Mouse (Mus musculus): ENCODE measurements at regions not wholly inside any gene's neighbourhood (a gene's known extent, or its start where the extent isn't known, plus 50 kb on each side); places are given as distances from the start of the nearest gene placed in this dataset.

DNA sequence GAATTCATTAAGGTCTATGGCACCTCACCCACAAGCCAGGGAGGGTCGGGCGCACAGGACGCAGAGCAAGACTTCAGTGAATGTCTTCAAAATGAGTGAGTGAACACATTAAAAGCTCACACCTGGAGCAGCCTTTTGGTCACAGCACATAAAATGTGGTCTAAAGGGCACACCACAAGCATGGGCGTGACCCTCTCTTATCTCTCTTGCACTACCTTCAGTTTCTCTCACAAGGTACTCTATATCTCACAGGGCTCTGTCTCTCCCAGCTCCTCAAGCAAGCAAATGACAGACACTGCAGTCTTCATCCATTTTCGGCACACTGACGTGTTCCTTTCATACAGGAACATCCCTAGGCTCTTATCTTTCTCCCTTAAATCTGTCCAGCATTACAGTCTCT lies 444.0 kb downstream of the Slc16a7 start:
- no peaks in the 10 kb centered on the region for H3K36me3 ChIP-seq
- no peaks in the 10 kb centered on the region for H3K9me3 ChIP-seq
- H3K4me3 ChIP-seq = no peak overlapping the region
- H3K27ac ChIP-seq (replicated peaks) = no peak overlapping the region
- H3K27me3 ChIP-seq = no peaks in the 10 kb centered on the region
- no peaks in the 10 kb centered on the region for H3K4me1 ChIP-seq
- no peak overlapping the region for H3K9ac ChIP-seq (replicated peaks)
- WGBS = 92% methylated on average over 6 of the region's 6 CpGs
- H3K4me2 ChIP-seq (replicated peaks) = no peak overlapping the region
- no peak for ATAC-seq (ENCODE audit: low FRiP score, low read depth)

DNA sequence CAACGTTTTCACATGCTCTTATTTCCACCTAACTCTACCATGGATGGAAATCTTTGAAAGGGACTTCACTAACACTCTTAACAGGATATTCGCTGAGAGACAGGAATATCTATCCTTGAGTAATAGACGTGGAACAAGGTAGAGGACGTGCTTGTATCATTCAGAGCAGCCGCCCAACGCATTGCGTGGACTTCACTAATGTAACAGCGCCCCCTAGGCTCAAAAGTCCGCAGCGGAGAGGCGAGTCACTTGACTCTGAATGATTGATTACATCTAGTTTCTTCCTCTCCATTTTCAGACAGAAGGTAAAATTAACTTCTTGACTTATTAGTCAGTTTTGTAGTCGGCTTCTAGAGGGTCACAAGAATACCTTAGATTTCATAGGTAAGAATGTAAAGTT lies 447.1 kb downstream of the Slc16a7 start:
- Histone ChIP-seq H3K9ac (replicated peaks) (no peak overlapping the region), H3K4me3 (no peak overlapping the region), H3K4me1 (no peaks in the 10 kb centered on the region), H3K27me3 (no peaks in the 10 kb centered on the region), H3K36me3 (no peaks in the 10 kb centered on the region), H3K27ac (replicated peaks) (no peak overlapping the region), H3K4me2 (replicated peaks) (no peak overlapping the region), H3K9me3 (no peaks in the 10 kb centered on the region)
- no peak for ATAC-seq (ENCODE audit: low FRiP score, low read depth)
- WGBS = 57% methylated on average over 12 of the region's 12 CpGs

DNA sequence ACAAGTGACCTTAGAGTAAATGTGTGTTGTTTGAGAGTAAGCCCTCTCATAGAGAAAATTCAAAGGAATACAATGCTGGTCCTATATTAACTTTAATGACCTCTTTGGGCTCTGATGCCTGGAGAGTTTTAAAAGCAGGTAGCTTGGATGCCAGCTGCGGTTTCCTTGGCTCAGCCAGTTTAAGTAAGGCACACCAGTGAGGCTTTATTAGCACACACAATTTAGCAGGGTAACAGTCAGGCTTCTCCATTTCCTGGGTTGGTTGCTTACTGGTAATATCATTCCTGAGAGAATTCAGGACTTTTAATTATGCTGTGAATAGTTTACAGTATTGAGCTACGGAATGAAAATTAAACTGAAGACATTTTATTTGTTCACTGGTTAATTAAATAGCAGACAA lies 462.0 kb downstream of the Slc16a7 start:
- Histone ChIP-seq H3K4me2 (replicated peaks) (no peak overlapping the region), H3K9ac (replicated peaks) (no peak overlapping the region), H3K4me3 (no peak overlapping the region), H3K27ac (replicated peaks) (no peak overlapping the region), H3K36me3 (no peaks in the 10 kb centered on the region), H3K9me3 (no peaks in the 10 kb centered on the region), H3K27me3 (no peaks in the 10 kb centered on the region), H3K4me1 (no peaks in the 10 kb centered on the region)
- 75% methylated on average over 2 of the region's 2 CpGs for WGBS
- ATAC-seq (ENCODE audit: low FRiP score, low read depth) = no peak

DNA sequence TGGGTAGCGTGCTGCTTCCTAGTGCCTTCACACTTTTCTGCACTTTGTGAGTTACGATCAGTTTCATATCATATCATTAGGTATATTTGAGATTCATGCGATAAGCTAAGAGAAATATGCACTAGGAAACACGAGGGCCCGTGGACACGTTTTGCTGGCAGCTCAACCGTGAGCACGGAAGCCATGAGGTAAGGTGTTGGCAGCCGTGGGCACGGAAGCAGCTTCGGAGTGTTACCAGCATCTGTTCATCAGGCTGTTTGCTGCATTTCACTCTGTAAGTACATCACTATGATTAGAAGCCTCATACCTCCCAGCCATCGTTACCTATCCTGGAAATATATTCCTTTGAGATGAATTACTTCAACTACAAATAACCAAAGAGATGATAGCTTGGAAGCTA lies 489.2 kb downstream of the Slc16a7 start:
- no peak overlapping the region for H3K9ac ChIP-seq (replicated peaks)
- no peaks in the 10 kb centered on the region for H3K4me1 ChIP-seq
- 91% methylated on average over 12 of the region's 12 CpGs for WGBS
- no peak for ATAC-seq (ENCODE audit: low FRiP score, low read depth)
- no peaks in the 10 kb centered on the region for H3K27me3 ChIP-seq
- no peak overlapping the region for H3K4me3 ChIP-seq
- H3K27ac ChIP-seq (replicated peaks) = no peak overlapping the region
- H3K4me2 ChIP-seq (replicated peaks) = no peak overlapping the region
- no peaks in the 10 kb centered on the region for H3K36me3 ChIP-seq
- no peaks in the 10 kb centered on the region for H3K9me3 ChIP-seq

DNA sequence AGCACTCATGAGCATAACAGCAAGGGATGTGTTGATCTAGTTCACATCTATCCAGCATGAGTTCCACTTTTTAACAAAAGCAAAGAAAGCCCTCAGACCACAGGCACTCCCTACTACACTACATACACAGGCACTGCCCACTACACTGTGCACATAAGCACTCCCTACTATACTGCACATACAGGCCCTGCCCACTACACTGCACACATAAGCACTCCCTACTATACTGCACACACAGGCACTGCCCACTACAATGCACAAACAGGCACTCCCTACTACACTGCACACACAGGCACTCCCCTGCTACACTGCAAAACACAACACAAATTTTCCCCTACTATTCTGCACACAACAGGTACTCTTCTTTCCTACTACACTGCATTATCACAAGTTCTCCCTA lies 510.7 kb downstream of the Slc16a7 start:
- H3K4me1 ChIP-seq = no peaks in the 10 kb centered on the region
- no peak overlapping the region for H3K9ac ChIP-seq (replicated peaks)
- H3K4me3 ChIP-seq = no peak overlapping the region
- H3K36me3 ChIP-seq = no peaks in the 10 kb centered on the region
- H3K27ac ChIP-seq (replicated peaks) = no peak overlapping the region
- no peaks in the 10 kb centered on the region for H3K27me3 ChIP-seq
- ATAC-seq (ENCODE audit: low FRiP score, low read depth) = peak; percentile 62; the same call in 1 of the 2 replicates
- H3K4me2 ChIP-seq (replicated peaks) = no peak overlapping the region
- H3K9me3 ChIP-seq = no peaks in the 10 kb centered on the region

DNA sequence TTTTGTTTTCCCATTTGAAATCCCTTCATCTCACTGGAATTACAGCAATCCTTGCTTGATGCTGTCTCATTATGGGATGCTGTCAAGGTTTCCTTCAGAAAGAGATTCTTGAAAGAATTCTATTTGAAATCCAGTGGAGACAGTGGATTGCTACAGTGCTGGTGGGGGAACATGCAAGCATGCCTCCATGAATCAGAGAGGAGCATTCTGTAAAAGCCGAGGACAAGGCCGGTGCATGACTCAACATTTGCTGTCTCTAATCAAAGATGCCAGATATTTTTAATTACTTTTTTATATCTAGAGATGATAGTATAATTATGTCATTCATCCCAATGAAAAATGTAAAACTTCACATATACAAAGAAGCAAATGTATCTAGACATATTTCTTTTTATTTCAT lies 511.6 kb downstream of the Slc16a7 start:
- H3K9ac ChIP-seq (replicated peaks) = no peak overlapping the region
- no peaks in the 10 kb centered on the region for H3K36me3 ChIP-seq
- no peak for ATAC-seq (ENCODE audit: low FRiP score, low read depth)
- 93% methylated on average over 2 of the region's 2 CpGs for WGBS
- H3K4me3 ChIP-seq = no peak overlapping the region
- no peaks in the 10 kb centered on the region for H3K4me1 ChIP-seq
- no peak overlapping the region for H3K4me2 ChIP-seq (replicated peaks)
- H3K27ac ChIP-seq (replicated peaks) = no peak overlapping the region
- no peaks in the 10 kb centered on the region for H3K9me3 ChIP-seq
- H3K27me3 ChIP-seq = no peaks in the 10 kb centered on the region

DNA sequence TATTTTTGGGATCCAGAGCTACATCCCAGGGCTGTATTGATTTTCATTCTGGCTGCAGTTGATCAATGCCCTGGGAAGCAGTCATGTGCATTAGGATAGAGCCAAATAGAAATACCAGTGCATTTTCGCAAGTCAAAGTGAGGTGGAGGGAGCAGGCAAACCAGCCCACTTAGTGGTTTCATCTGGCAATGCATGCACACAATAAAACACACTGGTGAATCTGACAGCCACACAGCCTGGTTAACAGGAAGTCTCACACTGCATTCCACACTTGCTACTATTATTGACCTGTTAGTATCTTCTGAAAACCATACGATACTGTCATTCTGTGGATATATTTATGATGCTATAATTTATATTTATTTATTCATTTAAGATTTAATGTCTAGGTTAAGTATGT lies 517.1 kb downstream of the Slc16a7 start:
- Histone ChIP-seq H3K36me3 (no peaks in the 10 kb centered on the region), H3K27me3 (no peaks in the 10 kb centered on the region), H3K27ac (replicated peaks) (no peak overlapping the region), H3K4me3 (no peak overlapping the region), H3K4me1 (no peaks in the 10 kb centered on the region), H3K9me3 (no peaks in the 10 kb centered on the region), H3K4me2 (replicated peaks) (no peak overlapping the region), H3K9ac (replicated peaks) (no peak overlapping the region)
- no peak for ATAC-seq (ENCODE audit: low FRiP score, low read depth)
- 86% methylated on average over 2 of the region's 2 CpGs for WGBS

DNA sequence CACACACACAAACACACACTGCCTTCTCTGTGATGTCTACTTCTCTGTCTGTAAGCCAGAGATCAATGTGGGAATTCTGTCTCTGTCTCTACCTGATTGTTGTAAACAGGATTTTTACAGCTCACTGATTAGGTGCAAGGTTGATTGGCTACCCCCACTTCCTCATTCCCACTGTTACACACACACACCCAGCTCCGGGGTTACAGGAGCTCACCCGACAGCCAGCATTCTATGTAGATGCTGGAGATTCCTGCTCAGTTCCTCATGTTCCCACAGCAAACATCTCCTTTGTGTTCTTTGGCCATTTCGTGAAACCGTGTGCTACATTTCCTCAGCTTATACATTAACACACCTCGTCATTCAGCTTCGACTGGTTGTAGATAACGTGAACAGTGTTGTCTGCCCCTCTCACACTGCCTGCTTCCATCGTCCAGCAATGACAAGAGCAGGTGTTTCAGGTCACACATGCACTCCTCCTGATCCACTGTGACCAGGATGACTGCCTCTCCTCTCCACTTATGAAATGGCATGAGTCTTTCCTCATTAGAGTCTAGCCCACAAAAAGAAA lies 546.6 kb downstream of the Slc16a7 start:
- H3K27ac ChIP-seq (replicated peaks) = no peak overlapping the region
- H3K9me3 ChIP-seq = no peaks in the 10 kb centered on the region
- WGBS = 83% methylated on average over 8 of the region's 8 CpGs
- no peak overlapping the region for H3K9ac ChIP-seq (replicated peaks)
- H3K27me3 ChIP-seq = no peaks in the 10 kb centered on the region
- no peaks in the 10 kb centered on the region for H3K36me3 ChIP-seq
- ATAC-seq (ENCODE audit: low FRiP score, low read depth) = no peak
- H3K4me2 ChIP-seq (replicated peaks) = no peak overlapping the region
- H3K4me1 ChIP-seq = no peaks in the 10 kb centered on the region
- H3K4me3 ChIP-seq = no peak overlapping the region

DNA sequence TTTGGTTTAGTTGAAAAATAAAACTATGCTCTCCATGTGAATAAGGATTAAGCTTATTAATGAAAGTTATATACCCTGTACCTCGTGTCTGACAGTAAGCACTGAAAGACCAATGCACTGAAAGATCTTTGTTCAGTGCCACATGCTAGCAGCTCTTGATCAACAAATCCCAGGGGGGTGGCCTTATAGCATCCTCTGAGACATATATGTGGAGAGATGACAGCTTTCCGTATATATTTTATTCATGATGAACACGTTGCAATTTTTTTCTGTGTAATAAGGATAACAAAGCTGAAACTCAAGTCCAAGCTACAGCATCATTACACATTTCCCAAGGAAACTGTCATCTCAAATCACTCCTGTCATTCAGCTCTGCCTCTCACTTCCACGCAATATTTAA lies 555.3 kb downstream of the Slc16a7 start:
- Histone ChIP-seq H3K36me3 (no peaks in the 10 kb centered on the region), H3K9ac (replicated peaks) (no peak overlapping the region), H3K9me3 (no peaks in the 10 kb centered on the region), H3K4me1 (no peaks in the 10 kb centered on the region), H3K27me3 (no peaks in the 10 kb centered on the region), H3K4me2 (replicated peaks) (no peak overlapping the region), H3K4me3 (no peak overlapping the region), H3K27ac (replicated peaks) (no peak overlapping the region)
- 68% methylated on average over 4 of the region's 4 CpGs for WGBS
- ATAC-seq (ENCODE audit: low FRiP score, low read depth) = no peak

DNA sequence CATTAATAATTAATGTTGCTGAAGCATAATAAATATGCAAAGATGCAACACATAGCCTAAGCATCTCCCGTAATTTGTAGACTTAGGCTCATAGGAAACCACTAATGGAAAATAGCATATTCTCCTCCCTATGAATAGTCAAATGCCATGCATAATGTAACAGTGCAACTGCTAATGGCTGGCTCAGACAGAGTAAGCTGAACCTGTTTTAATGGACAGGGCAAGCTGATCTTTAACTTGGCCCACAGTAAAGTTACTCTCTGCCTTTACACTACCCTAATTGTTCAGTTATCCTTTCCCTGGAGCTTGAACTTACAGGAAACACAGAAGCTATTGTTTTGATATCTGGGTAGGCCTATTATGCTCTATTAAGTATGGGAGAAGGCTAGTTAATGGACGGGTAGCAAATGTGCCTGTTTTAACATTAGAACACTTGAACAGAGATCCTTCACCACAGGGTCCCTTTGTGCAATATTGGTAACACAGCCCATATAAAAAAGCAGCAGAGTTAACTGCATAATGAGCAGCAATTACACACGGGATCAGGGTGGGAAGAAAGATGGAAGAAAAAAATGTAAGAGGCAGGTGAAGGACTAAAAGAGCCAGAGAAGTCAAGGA lies 585.2 kb downstream of the Slc16a7 start:
- Histone ChIP-seq H3K4me1 (peaks cover 3% of the 10 kb centered on the region; the same call in 1 of the 2 replicates), H3K4me2 (replicated peaks) (no peak overlapping the region), H3K36me3 (no peaks in the 10 kb centered on the region), H3K27ac (replicated peaks) (no peak overlapping the region), H3K27me3 (no peaks in the 10 kb centered on the region), H3K9ac (replicated peaks) (no peak overlapping the region), H3K4me3 (no peak overlapping the region), H3K9me3 (no peaks in the 10 kb centered on the region)
- 61% methylated on average over 3 of the region's 3 CpGs for WGBS
- ATAC-seq (ENCODE audit: low FRiP score, low read depth) = 0 out of 2 replicates have a peak, but pooled peaks have one; percentile 68

Measured in midbrain, embryonic 12.5 days (tissue).